Mouse (Mus musculus) myocyte (in vitro differentiated cells): Measurements from ENCODE around the gene Nuak1. TPM values are rescaled to one million over a fixed set of nuclear protein-coding genes. Genes with fewer than 3 reads are reported as not detected.

Experiments used
- H3K27me3 ChIP-seq: one replicate; pipeline ENCODE4 v1.6.1; 2011; ENCODE audit not compliant: control insufficient read depth, insufficient read depth, insufficient read length
- H3K36me3 ChIP-seq: one replicate; pipeline ENCODE4 v1.6.1; 2011; ENCODE audit not compliant: control insufficient read depth, insufficient read depth
- H3K4me2 ChIP-seq: one replicate; pipeline ENCODE4 v1.6.1; 2011; ENCODE audit warnings: low read depth, control low read depth
- H3K4me3 ChIP-seq: one replicate; pipeline ENCODE4 v1.5.1; 2011; ENCODE audit warnings: mild to moderate bottlenecking, control low read depth, moderate library complexity
- H3K79me2 ChIP-seq: one replicate; pipeline ENCODE4 v1.6.1; 2011; ENCODE audit not compliant: control insufficient read depth, insufficient read depth
- H3ac ChIP-seq: one replicate; pipeline ENCODE4 v1.6.1; 2011; ENCODE audit not compliant: control insufficient read depth, insufficient read length
- CEBPB ChIP-seq: IDR thresholded peaks from 2 replicates; pipeline ENCODE4 v1.6.1; 2011; ENCODE audit warnings: mild to moderate bottlenecking, moderate library complexity; ENCODE audit not compliant: poor library complexity, insufficient read depth, severe bottlenecking
- E2F4 ChIP-seq: IDR thresholded peaks from one replicate; pipeline ENCODE4 v1.6.1; 2011; ENCODE audit warnings: mild to moderate bottlenecking, control low read depth, moderate library complexity; ENCODE audit not compliant: insufficient read depth
- MAX ChIP-seq: IDR thresholded peaks from one replicate; pipeline ENCODE4 v1.6.1; 2011; ENCODE audit warnings: low read depth, mild to moderate bottlenecking, control low read depth
- MYOD1 ChIP-seq, 3 experiments: IDR thresholded peaks; one replicate each; pipeline ENCODE4 v1.6.1; 2011; ENCODE audit warnings: control low read depth in 2 of 3, low read depth in 2 of 3, mild to moderate bottlenecking in 2 of 3, moderate library complexity in 1 of 3; ENCODE audit not compliant: insufficient read length in 2 of 3, control insufficient read depth in 1 of 3
- MYOG ChIP-seq, 3 experiments: IDR thresholded peaks; one replicate each; pipeline ENCODE4 v1.6.1; 2011; ENCODE audit warnings: control low read depth in 2 of 3, low read depth in 2 of 3, mild to moderate bottlenecking in 2 of 3; ENCODE audit not compliant: insufficient read length in 2 of 3, control insufficient read depth in 1 of 3, insufficient read depth in 1 of 3
- POLR2A ChIP-seq: IDR thresholded peaks from one replicate; pipeline ENCODE4 v1.6.1; 2011; ENCODE audit warnings: low read depth, mild to moderate bottlenecking, control low read depth, moderate library complexity; ENCODE audit not compliant: insufficient read length
- POLR2AphosphoS2 ChIP-seq: IDR thresholded peaks from one replicate; pipeline ENCODE4 v1.6.1; 2011; ENCODE audit warnings: low read depth, control low read depth; ENCODE audit not compliant: insufficient read length
- REST ChIP-seq: IDR thresholded peaks from one replicate; pipeline ENCODE4 v1.6.1; 2011; ENCODE audit warnings: mild to moderate bottlenecking, control low read depth, moderate library complexity; ENCODE audit not compliant: insufficient read depth, insufficient read length
- SRF ChIP-seq: IDR thresholded peaks from one replicate; pipeline ENCODE4 v1.6.1; 2011; ENCODE audit warnings: low read depth; ENCODE audit not compliant: control insufficient read depth, insufficient read length
- TCF12 ChIP-seq: IDR thresholded peaks from one replicate; pipeline ENCODE4 v1.6.1; 2011; ENCODE audit warnings: mild to moderate bottlenecking, control low read depth; ENCODE audit not compliant: poor library complexity, insufficient read depth, severe bottlenecking
- TCF3 ChIP-seq: IDR thresholded peaks from one replicate; pipeline ENCODE4 v1.6.1; 2011; ENCODE audit warnings: low read depth, control low read depth; ENCODE audit not compliant: insufficient read length
- USF1 ChIP-seq: IDR thresholded peaks from one replicate; pipeline ENCODE4 v1.6.1; 2011; ENCODE audit warnings: low read depth, mild to moderate bottlenecking, control low read depth, moderate library complexity
- polyA plus RNA-seq: library from polyadenylated mRNA; unstranded; fragments of >200 nt; fragmentation: generic; extraction: Trizol; gene quantifications from one replicate; pipeline ENCODE4 v1.2.1, GENCODE M21; 2012; ENCODE audit warnings: missing spikeins

Nuak1 gene
- polyA plus RNA-seq, 1 experiment: 21.8 TPM

GRCm38 (mm10) chr10:84480146-84480545 is 39.7 kb upstream of the Nuak1 start:
- Histone ChIP-seq H3K79me2 (no peaks in the 10 kb centered on the region), H3K36me3 (no peaks in the 10 kb centered on the region), H3K27me3 (no peaks in the 10 kb centered on the region), H3K4me2 (peak overlapping the region; percentile 57), H3ac (no peak overlapping the region), H3K4me3 (no peak overlapping the region)
- TF ChIP-seq E2F4 (no peak), SRF (no peak), REST (no peak), MYOD1 (IDR thresholded peaks at IDR 0.05; ENCODE audit: control insufficient read depth in 1 of 3, insufficient read length in 2 of 3, low read depth in 2 of 3) (no peak), MYOG (IDR thresholded peaks at IDR 0.05; ENCODE audit: control insufficient read depth in 1 of 3, insufficient read depth in 1 of 3, insufficient read length in 2 of 3, low read depth in 2 of 3) (no peak), TCF12 (no peak), TCF3 (no peak)

- no peak for TF ChIP-seq MAX
- no peak for TF ChIP-seq USF1
- no peak for TF ChIP-seq POLR2A
- no peak for TF ChIP-seq REST
- TF ChIP-seq POLR2AphosphoS2: no peak
- TF ChIP-seq CEBPB: no peak
- peak in 2 of 3 experiments; percentile 21 to 68 for TF ChIP-seq MYOG (IDR thresholded peaks at IDR 0.05; ENCODE audit: control insufficient read depth in 1 of 3, insufficient read depth in 1 of 3, insufficient read length in 2 of 3, low read depth in 2 of 3)
- TF ChIP-seq TCF12: no peak
- TF ChIP-seq TCF3: no peak
- TF ChIP-seq E2F4: no peak
- TF ChIP-seq SRF: no peak
- peak in 1 of 3 experiments; percentile 11 for TF ChIP-seq MYOD1 (IDR thresholded peaks at IDR 0.05; ENCODE audit: control insufficient read depth in 1 of 3, insufficient read length in 2 of 3, low read depth in 2 of 3)
- no peak overlapping the region for H3K4me2 ChIP-seq
- no peak overlapping the region for H3K4me3 ChIP-seq
Observed at GRCm38 (mm10) chr10:84477613-84478076, 37.2 kb upstream of the Nuak1 start.

GRCm38 (mm10) chr10:84477045-84477612 is 36.7 kb upstream of the Nuak1 start:
- TF ChIP-seq MYOD1 (IDR thresholded peaks at IDR 0.05; ENCODE audit: control insufficient read depth in 1 of 3, insufficient read length in 2 of 3, low read depth in 2 of 3) (peak; percentile 38 to 72 (median 47)), SRF (no peak)
- Histone ChIP-seq H3K4me2 (no peak overlapping the region), H3K4me3 (no peak overlapping the region), H3K27me3 (no peaks in the 10 kb centered on the region), H3K36me3 (no peaks in the 10 kb centered on the region), H3ac (no peak overlapping the region), H3K79me2 (no peaks in the 10 kb centered on the region)

More at GRCm38 (mm10) chr10:84477613-84478076, 37.2 kb upstream of the Nuak1 start:
- H3K27me3 ChIP-seq: no peaks in the 10 kb centered on the region
- no peaks in the 10 kb centered on the region for H3K79me2 ChIP-seq
- no peak overlapping the region for H3ac ChIP-seq
- no peaks in the 10 kb centered on the region for H3K36me3 ChIP-seq

GRCm38 (mm10) chr10:84467555-84468164 is 27.3 kb upstream of the Nuak1 start:
- TF ChIP-seq MAX: no peak
- no peak for TF ChIP-seq CEBPB
- TF ChIP-seq POLR2A: no peak
- TF ChIP-seq E2F4: no peak
- no peak for TF ChIP-seq MYOD1 (IDR thresholded peaks at IDR 0.05; ENCODE audit: control insufficient read depth in 1 of 3, insufficient read length in 2 of 3, low read depth in 2 of 3)
- TF ChIP-seq MYOG (IDR thresholded peaks at IDR 0.05; ENCODE audit: control insufficient read depth in 1 of 3, insufficient read depth in 1 of 3, insufficient read length in 2 of 3, low read depth in 2 of 3): no peak
- no peak for TF ChIP-seq REST
- TF ChIP-seq TCF3: no peak
- no peak for TF ChIP-seq POLR2AphosphoS2
- TF ChIP-seq USF1: no peak
- TF ChIP-seq SRF: no peak
- no peak for TF ChIP-seq TCF12
- no peaks in the 10 kb centered on the region for H3K36me3 ChIP-seq
- no peak overlapping the region for H3ac ChIP-seq

More at GRCm38 (mm10) chr10:84467555-84468164, 27.3 kb upstream of the Nuak1 start:
- Histone ChIP-seq H3K79me2 (no peaks in the 10 kb centered on the region), H3K4me3 (no peak overlapping the region), H3K27me3 (no peaks in the 10 kb centered on the region), H3K4me2 (no peak overlapping the region)
